Mouse (Mus musculus): ENCODE results near the gene Ston2.
"Not testable (repeated sequence)": the region's sequence is repeated elsewhere in the genome, so short reads cannot be mapped to it uniquely, and the experiment has no call there.

Gene Ston2

DNA sequence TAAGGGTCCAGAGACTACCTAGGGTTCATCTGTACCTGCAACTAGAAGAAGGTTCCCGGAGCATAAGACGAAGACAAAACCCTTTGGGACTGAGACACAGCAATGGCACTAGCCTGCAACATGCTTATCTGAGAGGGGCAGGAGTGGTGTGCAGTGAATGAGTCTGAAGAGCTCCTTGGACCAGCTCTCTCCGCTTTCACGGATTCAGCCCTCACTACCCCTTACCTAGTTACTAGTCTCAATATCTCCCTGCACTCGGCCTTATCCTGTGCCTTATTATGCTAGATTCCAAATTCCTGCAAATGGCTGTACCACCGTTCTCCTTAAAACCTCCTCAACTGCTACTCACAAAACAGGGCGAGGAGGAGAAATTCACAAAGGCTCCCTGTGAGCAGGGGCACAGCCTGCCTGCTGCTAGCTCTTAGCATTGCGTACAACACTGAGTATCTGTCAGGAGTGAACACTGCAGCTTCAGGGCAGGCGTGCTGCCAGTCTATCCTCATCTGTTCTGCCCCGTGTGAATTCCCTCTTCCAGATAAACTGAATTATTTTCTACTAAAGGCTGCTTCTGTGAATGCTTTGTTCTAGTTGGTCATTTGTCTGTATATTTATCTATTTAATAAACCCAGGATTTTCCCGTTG lies 38.5 kb downstream of the Ston2 start:
- DNase-seq (ENCODE audit: low spot score), result no peak

DNA sequence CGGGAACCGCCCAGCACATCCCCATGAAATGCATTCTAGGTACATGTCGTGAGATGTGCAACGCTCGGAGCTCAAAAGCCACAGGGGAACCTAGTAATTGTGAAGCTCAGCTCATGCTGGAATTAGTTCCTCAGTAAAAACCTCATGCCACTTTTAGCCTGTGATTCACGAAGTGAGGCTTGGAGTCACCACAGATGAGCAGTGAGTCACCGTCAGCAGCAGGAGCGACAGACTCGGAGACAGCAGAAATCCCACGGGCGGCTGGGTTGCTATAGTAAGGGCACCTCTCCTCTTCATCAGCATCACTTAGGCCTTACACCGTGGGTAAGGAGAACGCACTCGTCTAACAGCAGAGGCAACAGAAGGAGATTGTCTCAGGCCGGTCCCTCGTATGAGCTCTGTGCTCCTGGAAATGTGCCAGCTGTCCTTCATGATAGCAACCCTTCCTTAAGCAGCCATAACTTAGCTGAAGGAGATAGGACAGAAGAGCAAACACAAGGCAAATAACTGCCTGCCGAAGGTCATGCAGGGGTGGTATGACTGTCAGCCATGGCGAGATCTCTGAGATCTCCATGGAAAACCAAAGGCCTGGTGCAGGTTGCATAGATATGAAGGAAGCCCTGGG lies 39.8 kb downstream of the Ston2 start:
- DNase-seq (ENCODE audit: low spot score), result no peak

DNA sequence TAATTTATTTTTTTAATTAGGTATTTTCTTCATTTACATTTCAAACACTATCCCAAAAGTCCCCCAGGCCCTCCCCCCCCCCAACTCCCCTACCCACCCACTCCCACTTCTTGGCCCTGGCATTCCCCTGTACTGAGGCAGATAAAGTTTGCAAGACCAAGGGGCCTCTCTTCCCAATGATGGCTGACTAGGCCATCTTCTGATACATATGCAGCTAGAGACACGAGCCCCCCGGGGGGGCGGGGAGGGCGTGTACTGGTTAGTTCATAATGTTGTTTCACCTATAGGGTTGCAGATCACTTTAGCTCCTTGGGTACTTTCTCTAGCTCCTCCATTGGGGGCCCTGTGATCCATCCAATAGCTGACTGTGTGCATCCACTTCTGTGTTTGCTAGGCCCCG lies 41.3 kb downstream of the Ston2 start:
- DNase-seq (ENCODE audit: low spot score), result not testable (repeated sequence)

DNA sequence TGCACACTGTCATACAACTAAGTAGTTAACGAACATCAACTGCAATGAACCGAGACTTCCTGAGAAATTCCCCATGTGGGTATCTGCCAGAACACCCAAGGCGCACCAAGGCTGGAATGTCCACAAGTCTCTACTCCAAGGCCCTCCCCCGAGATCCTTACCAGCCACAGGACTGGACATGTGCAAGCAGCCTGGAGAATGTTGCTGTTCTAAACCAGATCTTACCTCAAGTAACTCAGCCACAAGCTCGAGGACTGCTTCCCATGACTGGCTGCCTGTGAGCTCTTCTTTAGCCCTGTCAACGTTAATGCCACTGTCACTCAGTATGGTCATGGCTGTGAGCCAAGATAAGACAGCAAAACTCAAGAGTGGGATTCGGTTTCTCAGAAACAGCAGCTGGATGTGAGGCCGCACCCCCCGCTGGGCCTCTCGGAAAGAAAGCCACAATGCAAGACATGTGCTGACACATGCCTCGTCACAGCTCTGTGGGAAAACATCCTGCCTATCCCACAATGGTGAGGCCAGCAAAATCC lies 42.4 kb downstream of the Ston2 start:
- DNase-seq (ENCODE audit: low spot score), result no peak

DNA sequence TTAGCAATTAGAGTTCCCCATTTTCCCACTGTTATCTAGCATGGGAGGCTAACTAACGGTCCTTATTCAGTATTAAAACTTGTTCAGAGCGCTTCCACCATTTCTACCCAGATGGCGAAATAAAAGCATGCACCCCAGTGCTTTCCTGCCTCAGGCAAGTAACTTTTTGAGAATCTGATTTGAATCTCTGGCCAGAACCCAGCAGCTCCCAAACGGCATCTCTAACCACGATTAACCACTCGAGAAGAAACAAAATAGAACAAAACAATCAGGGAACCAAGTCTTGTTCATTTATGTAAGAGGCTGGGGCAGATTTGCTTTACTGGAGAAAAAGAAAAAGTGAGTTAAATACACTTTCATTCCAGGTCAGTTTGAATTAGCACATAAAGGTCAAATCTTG lies 44.1 kb downstream of the Ston2 start:
- DNase-seq (ENCODE audit: low spot score), result no peak

DNA sequence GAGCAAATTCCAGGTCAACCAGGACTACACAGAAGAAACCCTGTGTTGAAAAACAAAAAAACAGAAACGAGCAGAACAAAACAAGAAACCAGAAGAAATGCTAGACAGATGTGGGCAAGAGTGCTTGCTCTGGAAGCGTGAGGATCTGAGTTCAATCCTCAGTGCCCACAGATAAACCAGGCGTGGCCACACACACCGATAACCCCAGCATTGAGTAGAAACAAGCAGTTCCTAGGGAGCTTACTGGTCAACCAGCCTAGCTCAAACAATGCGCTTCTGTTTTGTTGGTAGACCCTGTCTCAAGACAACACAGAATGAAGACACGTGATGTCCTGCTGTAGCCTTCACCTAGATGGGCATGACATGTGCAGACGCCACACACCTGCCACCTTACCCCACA lies 45.3 kb downstream of the Ston2 start:
- DNase-seq (ENCODE audit: low spot score), result no peak

DNA sequence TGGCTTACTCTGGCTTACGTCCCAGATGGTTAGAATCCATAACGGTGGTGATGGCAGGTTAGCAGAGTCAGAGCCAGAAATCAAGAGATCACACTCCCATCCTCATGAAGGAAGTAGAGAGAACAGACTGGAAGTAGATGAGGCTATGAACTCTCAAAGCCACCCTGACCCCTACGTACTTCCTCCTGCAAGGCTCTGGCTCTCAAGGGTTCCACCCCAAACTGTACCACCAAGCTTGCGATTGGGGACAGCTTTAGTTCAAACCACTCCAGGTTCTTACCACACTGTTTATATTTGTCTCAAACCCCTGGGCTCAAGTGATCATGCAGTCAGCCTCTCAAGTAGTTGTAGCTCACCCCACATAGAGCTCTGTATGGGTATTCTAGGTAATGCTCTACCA lies 49.8 kb downstream of the Ston2 start:
- DNase-seq (ENCODE audit: low spot score), result no peak

DNA sequence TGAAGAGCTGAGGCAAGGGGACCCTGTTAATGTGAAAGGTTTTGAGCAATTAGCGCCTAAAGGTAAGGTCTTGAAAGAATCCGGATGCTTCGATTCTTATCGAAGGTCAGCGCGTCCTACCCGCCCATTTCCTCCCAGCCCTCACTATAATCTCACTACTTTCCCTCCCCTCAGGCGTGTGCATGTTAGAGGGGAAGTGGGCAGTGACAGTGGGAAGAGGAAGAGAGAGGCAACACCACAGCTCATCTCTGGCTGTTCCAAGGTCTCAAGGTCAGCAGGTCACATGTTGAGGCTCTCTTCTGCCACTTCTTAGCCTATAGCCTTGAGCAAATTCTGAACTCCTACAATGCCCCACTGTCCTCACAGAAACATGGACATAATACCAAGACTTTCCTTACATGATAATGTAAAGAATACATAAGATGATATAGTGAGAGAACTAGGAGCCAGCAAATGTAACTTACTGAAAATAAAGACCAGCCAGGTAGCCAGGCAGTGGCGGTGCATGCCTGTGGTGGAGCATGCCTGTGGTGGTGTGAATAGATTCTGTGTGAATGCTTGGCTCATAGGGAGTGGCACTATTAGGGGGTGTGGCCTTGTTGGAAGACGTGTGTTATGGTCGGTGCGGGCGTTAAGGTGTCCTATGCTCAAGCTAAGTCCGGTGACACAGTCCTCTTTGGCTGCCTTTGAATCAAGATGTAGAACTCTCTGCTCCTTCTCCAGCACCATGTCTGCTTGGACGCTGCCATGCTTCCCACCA lies 51.8 kb downstream of the Ston2 start:
- DNase-seq (ENCODE audit: low spot score), result no peak

DNA sequence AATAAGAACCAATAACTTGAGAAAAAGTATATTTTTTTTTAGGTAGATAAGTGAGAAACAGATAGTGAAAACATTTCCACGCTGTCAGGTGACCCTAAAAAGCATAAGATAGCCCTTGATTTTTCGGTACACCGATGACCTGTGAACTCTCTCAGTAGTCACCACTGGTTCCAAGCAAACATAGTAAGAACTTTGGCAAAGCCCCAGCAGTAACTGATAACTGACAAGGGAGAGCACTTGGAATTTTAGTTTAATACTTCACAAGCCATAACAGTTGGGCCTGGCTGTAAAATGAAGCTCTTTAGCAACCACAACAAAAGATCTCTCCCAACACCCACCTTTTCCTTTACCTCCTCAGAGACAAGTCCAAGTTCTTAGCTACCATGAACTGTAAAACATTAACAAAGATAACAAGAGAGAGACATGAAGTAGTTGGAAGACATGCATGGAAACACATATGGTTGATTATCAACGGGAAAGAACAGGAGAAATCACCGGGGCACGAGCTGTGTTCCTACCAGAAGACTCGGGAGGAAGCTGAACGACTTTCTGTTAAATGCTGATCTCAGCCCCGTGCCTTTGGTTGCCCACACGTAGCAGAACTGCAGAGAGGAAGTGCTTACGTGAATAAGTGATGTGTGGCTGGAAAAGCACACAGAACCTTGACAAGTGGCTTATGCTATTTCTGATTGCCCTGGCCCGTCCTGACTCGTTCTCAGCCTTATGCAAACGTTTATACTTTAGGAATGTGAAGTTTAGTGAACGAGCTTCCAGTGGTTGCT lies 53.8 kb downstream of the Ston2 start:
- no peak for DNase-seq (ENCODE audit: low spot score)

DNA sequence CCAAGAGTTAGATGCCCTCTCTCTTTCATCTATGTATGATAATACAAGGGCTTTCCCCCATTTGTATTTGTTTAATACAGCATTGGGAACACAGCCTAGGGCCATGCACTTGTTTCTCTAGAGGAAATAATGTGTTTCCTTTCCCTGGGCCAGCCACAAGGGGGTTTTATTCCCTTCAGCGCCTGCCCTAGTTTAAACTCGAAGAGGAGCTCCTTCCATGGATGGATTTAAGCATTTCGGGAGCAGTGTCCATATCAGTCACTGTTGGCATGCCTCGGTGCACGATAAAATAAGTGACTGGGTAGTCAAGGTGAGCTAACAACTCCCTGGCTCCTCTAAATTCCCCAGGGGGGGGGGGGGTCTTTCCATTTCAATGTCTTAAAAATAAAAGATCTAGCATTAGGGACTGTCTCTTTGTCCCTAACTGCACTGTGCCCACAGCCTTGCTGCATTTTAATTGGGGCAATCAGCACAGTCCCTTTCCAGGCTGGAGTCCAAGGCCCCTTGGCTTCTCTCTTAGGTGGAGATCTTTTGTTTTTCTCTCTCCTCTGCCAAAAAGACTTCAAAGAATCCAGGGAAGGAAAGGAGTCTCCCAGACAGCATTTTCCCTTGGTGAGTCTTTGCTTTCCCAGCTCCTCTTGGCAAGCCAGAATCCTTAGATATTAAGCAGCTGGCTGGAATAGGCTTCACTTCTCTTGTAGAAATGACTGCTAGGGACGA lies 55.3 kb downstream of the Ston2 start:
- DNase-seq (ENCODE audit: low spot score), result no peak

DNA sequence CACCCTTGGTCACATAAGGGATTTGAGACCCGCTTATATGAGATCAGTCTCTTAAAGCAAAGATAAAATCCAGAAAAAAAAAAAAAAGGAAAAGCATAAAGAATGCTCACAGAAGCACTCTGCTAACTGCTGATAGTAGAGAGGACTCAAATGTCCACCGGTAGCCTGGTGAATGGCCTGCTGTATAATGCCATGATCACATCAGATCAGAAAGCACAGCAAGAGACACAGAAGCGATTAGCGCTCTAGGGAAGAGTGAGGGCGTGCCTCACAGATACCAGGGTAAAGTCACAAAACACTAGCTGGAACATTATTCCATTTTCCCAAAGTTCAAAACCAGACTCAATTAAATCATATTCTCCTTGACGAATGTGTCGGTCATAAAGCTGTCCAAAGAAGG lies 62.0 kb downstream of the Ston2 start:
- no peak for DNase-seq (ENCODE audit: low spot score)

DNA sequence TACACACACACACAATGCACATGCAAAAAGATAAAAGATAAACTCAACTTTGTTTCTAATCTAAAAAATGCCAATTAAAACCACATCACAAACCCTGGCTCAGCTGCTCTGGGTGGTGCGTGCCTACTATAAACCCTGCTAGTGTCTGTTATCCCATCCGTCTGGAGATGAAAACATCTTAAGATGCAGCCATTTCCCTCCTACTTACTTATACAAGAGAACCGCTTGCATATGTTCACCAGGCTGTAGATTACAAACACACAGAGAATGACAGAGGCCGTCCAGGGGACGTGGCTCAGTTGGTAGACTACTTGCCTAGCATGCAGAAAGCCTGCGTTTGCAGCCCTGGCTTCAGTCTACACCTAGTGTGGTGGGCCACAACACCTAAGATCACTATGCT lies 64.3 kb downstream of the Ston2 start:
- DNase-seq (ENCODE audit: low spot score), result no peak

DNA sequence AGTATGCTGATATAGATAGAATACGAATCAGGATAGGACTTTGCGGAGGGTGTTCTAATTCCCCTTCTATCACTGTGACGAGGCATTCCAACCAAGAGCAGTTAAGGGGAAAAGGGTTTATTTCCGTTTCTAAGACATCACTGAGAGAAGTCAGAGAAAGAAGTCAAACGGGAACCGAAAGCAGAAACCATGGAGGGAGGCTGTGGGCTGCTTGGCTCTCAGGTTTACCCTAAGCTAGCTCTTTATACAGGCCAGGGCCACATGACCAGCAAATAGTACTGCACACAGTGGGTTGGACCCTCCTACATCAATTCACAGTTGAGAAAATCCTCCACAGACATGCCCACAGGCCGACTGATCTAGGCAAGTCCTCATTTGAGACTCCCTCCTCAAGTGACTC lies 69.1 kb downstream of the Ston2 start:
- DNase-seq (ENCODE audit: low spot score), result no peak

DNA sequence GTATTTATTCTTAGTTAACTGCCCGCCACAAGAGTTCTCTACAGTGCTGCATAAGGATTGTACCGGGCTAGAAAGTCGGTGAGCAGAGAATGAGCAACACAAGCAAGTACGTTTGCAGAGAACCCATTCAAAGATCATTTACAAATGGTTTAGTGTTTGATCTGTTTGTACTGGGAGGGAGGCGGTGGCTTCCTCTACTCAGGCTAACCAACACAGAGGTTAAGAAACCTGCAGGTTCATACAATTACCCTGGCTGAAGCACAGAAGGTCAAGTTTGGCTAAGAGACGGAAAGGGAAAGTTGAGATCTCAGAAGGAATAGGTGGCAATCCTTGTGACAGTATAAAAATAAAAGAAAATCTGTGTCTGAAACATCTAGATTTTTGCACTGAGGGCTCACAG lies 72.5 kb downstream of the Ston2 start:
- DNase-seq (ENCODE audit: low spot score), result no peak

DNA sequence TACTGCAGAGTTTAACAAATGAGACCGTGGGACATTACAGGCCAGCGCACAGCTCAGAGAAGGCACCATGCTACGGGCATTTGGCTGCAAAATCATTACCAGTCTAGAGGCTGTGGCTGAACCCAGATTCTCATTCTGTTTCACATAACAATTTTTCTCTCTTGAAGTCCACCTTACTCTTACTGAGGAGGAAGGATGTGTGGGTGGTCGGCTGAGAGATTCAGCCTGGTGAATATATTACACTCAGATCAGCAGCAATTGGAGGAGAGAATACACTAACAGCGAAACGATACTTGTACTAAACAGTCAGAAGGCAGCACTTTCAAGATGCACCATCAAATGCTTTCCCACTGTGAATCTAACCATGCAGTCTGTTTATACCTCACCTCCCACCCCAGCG lies 74.8 kb downstream of the Ston2 start:
- no peak for DNase-seq (ENCODE audit: low spot score)

DNA sequence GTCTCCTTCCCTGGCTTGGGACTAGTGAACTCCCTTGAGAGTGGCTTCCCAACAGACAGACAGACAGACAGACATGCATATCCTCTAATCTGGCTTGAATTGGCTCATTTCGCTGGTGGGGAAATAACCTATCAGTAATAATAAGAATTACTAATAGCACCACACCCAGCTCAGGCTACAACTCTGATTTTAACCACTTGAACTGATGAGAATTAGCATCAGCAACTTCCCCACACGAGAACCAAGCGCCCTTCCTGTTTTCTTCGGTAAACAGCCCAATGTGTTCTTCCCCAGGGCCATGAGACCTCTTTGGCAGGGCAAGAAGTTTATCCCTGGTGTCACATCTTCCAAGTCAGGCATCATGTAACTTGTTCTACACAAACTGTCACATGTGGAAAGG lies 76.5 kb downstream of the Ston2 start:
- DNase-seq (ENCODE audit: low spot score), result no peak

DNA sequence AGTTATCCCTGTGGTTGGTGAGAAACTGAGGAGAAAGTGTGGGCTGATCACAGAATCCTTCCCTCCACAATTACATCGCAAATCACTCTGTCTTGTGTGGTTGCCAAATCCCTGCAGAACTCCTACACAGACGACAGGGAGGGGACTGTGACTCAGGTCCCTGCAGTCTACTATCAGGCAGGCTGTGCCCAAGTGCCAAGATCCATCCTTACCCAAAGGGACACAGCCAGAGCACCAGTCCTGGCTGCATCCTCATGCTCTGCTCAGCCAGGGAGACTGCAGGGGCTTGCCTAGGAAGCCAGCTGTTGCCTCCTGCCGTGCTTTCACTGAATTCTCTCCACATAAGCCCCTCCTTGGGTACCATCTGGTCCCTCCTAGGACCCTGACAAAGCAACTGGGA lies 77.3 kb downstream of the Ston2 start:
- DNase-seq (ENCODE audit: low spot score), result no peak

DNA sequence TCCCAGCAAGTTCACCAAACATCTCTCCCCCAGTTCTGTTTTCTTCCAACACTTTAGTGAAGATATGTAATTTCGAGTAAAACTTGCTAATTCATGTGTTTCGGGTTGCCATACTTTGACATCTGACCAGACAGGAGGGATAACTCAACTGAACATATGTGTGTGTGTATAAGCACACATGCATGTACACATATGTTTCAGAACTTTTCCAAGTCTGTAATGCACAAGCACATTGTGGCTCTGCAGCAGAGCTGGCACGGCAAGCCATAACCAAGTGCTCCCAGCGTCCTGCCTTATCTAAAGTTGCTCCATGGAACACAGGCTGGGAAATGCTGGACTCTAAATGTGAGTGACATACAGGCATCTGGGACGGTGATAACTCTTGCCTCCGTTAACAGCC lies 78.6 kb downstream of the Ston2 start:
- no peak for DNase-seq (ENCODE audit: low spot score)

DNA sequence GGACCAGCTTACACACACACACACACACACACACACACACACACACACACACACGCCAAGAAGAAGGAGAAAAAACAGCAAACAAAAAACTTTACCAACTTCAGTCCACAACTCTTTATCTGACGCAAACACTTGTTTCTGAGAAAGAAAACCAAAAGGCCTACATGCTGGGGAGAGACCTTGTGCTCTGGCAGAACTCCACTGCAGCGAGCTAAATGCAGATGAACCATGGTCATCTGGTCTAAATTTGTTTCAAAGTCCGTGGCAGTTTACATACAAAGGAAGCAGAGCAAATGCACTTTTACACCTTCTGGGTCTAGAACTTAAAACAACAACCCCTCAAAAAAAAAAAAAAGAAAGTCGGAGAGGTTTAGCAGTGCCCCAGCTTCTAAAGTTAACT lies 79.0 kb downstream of the Ston2 start:
- DNase-seq (ENCODE audit: low spot score), result no peak

DNA sequence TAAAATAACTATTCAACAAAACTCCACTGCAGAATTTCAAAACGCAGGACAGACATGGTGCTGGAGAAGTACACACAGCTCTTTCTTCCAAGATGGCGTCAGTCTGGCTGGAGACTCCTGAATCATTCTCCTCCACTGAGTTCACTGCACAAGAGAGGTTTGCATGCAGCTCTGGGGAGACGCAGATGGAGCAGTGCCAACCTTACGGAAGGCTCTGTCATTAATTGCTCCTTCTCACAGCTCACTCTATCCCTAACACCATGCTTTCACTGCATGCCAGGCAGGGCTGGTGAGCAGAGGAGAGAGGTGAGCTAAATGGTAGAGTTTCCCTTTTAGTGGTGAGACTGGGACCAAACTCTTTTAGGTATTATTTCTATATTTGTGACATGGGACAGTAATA lies 80.4 kb downstream of the Ston2 start:
- DNase-seq (ENCODE audit: low spot score), result no peak

DNA sequence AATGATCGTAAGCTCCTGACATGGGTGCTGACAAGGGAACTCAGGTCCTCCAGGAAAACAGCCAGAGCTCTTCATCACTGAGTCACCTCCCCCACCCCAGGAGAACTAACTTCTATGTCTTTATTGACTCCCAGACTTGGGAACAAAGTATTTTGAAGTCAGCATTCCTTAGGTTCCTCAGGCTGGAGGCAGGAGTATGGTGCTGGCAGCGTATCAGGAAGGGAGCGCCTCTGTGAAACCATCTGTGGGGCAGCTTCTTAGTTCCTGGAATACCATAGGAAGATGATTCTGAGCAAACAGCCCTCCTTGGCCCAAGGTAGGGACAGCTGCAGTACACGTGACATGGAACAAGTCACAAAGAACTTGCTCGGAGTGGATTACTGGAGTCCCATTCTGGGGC lies 84.7 kb downstream of the Ston2 start:
- DNase-seq (ENCODE audit: low spot score), result no peak

DNA sequence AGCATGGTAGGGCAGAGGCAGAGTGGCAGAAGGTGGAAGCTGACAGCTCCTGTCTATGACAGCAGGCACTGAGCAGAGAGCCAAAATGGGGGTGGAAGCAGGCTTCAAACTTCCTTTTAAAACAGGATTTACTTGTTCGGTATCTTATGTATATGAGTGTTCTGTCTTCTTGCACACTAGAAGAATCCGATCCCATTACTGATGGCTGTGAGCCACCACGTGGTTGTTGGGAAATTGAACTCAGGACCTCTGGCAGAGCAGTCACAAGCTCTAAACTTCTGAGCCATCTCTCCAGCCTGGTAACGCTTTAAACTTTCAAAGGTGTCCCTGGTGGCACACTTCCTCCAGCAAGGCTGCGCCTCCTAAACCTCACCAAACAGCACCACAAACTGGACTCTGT lies 85.4 kb downstream of the Ston2 start:
- no peak for DNase-seq (ENCODE audit: low spot score)

Measured in ovary, postnatal 10 days (tissue).